Mouse (Mus musculus) activated CD4-positive, CD25-positive, alpha-beta regulatory T cell, adult 4 months (primary cell): ENCODE results near the gene Osbp. TPM values are rescaled to one million over a fixed set of nuclear protein-coding genes. Genes with fewer than 3 reads are reported as not detected.
A peak's percentile ranks its signal among the peaks of the same experiment; 100 is the strongest.
"Not testable (repeated sequence)": the region's sequence is repeated elsewhere in the genome, so short reads cannot be mapped to it uniquely, and the experiment has no call there.

Experiments
- ATAC-seq: one replicate; pipeline ENCODE4 v1.8.0; 2017
- polyA plus RNA-seq, 2 experiments: library from polyadenylated mRNA; unstranded; fragments of 100-300 nt; shearing (Covaris generic); gene quantifications; one replicate each; pipeline ENCODE4 v1.2.1; 2017

Gene Osbp
- polyA plus RNA-seq = 1 to 10 TPM; 6.7 to 7.3 TPM

DNA sequence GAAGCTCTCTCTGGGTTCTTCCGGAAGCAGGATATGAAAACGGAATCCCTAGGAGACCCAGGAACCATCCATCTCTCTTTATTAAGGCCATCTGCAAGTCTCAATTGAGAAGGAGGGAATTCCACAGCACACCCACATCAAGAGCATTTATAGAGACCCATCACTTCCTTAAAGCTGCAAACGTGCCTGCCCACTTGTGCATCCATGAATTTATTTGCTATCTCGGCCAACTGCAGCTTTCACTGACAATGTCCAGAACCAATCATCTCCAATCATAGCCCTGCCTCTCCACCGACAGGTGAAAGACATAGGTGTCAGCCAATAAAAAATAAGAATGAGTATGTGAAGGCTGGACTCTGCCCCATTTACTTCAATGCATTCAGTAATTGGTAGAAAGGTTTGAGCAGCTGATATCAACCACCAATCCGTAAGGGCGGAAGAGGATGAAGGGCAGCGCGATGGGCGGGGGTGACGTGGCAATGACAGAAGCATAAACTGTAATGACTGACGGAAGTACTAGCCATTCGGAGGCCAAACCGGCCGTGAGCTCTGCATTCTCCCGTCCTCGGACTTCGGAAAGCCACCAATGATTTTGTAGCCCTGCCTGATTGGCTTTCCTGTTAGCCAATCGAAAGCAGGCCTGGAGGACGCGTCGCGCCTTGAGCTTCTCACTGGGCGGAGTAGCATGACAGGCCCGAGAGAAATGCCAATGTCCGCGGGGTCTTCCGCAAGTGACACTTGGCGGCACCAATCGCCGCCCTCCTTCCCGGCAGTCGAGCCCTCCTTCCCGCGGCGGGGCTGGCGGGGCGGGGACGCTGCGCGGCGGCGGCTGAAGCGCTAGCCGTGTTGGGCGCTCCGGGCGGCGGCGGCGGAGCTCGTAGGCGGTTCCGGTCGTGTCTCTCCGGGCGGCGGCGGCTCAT, at the start of gene Osbp:
TSS of gene Osbp (plus strand) at position 919 of the 920 bp plus-strand sequence.
- peak; percentile 88 for ATAC-seq

DNA sequence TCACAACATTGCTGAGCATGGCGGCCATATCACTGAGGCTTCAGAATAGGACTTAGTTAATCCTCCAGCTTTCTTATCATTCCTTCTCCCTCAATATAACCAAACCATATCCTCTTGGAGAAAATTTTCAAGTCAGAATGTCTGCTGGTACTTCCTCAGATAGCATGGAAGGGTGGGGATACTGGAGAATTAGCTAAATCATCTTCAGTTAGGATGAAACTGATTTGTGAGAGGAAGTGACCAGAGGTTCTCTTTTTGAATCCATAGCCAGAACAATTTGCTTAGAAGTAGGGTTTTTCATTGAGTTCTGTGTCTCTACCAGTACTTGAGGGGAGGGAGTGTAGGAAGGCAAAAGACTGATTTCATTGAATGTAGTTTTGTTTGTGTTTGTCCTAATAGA, 43.7 kb upstream of the Osbp start:
- no peak for ATAC-seq

DNA sequence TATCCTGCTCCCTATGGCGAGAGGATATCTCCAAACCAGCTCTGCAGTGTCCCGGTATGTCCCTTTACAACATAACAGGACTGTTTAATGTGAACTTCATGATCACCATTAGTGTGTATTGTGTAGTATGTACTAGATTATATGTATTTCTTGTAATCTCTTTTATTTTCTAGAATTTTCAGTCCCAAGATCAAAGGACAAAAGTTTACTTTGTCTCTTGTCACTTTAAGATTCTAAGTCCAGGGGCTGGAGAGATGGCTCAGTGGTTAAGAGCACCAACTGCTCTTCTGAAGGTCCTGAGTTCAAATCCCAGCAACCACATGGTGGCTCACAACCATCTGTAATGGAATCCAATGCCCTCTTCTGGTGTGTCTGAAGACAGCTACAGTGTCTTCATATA, 43.2 kb upstream of the Osbp start:
- not testable (repeated sequence) for ATAC-seq

DNA sequence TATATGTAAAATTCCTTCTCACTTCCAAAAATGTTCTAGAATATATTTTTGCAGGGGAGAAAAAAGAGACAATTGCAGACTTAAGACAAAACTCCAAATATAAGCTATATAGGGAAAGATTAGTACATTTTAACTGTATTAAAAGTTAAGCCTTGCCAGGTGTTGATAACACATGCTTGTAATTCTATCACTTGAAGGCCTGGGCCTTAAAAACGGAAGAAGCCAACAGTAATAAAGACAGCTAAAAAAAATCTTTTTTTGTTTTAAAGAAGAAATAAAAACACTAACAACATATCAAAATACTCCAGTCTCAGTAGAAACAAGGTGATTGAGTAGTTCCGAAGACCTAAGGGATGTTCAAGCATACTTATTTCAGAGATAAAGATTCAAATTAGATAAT, 39.4 kb upstream of the Osbp start:
- no peak for ATAC-seq

DNA sequence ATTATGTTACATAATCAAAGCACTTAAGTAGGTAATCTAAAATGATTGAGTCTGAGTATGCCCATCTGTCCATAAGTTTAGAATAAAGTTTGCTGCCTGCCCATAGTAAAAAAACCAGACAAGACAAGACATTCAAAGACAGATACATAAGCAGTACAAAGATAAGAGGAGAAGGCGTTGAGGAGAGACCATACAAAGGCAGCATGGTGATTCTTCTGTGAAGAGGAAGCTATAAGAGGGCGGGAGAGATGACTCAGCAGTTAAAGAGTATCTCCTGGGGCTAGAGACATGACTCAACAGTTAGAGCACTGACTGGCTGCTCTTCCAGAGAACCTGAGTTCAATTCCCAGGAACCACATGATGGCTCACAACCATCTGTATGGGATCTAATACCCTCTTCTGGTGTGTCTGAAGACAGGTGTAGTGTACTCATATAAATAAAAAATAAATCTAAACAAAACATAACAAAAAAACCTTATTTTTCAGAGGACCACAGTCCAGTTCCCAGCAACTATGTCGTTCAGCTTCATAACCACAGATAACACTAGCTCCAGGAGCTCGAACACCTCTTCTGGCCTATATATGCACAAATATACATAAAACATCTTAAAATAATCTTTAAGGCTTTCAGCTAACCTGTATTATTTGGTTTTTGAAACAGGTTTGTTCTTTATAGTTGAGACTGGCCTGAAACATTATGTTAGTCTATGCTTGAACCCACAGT, 37.6 kb upstream of the Osbp start:
- ATAC-seq = no peak

DNA sequence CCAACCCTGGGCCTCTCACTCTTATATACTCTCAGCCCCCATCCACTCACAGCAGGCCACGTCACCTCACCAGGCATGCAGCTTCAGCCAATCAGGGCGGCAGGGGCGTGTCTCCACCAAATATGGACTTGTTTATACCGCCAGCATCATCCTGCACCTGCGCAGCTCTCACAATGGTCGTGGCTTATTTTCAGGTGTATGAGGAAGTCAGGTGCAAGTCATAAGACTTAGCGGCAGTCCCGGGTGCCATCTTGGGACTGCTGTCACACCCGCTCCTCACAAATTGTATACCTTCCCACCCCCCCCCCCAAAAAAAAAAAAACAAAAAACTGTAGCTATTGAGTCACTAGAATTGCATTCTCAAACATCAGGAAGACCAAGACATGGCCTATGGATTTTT, 19.3 kb upstream of the Osbp start:
- ATAC-seq = not testable (repeated sequence)

DNA sequence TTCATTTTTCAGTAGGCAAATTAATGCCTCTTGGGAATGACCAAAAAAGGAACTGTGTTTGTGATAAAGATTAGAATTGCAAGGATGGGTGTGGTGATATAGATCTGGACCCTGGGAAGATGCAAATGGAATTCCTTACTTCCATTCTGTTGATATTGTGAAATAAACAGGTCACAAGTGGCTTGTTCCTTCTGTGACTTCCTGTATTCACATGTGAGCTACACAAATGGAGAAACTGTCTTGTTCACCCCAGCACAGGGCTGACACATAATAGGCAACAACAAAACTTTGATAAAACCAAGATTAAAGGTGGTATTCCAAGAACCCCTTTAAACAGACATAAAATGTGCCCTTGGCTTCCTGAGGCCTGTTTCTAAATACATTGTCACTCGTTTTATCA, 15.9 kb upstream of the Osbp start:
- no peak for ATAC-seq

DNA sequence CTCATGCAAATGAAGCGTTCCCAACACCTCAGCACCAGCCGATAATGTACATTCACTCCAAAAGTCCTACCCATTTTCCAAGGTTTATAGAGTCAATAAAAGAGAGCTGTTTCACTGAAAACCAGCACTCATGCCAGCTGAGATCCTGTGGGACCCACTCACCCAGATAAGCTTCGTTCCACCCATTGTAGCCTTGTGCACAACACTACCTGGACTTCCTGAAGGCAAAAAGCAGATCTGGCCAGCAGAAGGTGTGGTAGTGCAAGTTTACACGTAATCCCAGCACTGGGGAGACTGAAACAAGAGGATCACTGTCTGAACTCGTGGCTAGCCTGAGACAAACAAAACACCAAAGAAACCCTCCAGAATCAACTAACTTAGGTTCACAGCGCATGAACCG, 15.0 kb upstream of the Osbp start:
- ATAC-seq = no peak

DNA sequence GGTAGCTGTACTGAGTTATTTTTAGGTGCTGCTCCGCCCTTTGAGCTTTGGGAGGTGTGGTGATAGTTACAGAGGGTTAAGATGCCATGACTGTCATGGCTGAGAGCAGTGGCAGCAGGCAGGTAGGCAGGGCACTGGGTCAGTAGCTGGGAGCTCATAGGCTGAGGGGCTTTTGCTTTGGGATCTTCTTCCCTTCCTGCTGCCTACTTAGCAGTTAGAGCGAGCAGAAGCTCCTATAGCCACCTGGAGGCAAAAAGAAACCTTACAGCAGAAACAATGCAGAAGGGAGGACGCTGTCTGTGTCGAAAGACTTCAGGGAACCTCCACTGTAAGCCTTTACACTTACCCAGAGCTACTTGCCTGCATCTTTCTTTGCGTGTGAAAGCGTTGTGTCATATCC, 11.5 kb upstream of the Osbp start:
- no peak for ATAC-seq

DNA sequence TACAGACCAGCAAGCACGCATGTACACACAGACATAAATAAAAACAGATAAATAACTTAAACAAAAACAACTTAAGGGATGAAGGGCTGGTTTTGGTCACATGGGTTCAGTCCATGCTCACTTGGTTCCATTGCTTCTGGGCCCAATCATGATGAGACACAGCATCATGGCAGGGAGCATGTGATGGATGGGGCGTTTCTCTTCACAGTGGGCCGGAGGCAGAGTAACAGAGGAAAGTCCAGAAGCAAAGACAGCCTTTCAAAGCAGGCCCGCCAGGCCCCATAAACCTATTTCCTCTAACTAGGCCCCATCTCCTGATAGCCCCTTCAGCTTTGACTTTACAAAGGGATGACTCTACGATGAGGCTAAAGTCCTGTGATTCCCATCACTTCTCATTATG, 9.1 kb upstream of the Osbp start:
- ATAC-seq = no peak

DNA sequence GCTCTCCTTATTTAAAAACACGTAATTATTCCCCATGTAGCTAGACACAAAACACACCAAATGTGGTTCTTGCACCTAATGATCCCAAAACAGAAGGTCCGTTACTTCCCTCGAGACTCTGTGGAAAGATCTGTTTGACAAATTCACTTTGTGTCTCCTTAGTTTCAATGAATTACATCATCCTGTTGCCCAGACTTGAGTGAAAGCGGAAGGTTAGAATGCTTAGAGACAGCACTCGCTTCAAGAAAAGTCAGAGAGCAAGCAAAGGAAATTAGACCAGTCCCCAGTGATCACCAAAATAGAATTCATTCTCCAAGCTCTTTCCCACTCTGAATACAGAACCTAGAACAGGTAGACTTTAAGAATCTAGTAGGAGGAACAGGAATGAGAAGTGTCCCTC, 8.3 kb upstream of the Osbp start:
- no peak for ATAC-seq

DNA sequence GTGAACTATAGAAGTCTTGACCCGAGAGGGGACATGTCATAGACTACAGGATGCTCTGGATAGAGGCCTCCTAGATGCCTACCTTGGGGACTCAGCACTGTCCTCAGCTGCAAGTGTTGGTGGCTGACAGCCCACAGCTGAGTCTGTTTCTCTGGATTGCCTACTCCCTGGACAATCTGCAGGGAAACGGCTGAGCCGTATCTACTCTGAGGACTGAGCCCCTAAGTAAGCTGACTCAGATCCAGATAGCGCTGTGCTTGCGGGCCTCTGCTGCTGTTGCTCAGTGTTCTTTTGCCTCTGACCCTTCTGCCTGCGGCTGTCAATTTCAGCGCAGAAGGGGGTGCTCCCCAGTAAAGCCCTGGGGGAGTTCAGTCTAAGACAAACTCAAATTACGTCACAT, 7.9 kb upstream of the Osbp start:
- no peak for ATAC-seq

DNA sequence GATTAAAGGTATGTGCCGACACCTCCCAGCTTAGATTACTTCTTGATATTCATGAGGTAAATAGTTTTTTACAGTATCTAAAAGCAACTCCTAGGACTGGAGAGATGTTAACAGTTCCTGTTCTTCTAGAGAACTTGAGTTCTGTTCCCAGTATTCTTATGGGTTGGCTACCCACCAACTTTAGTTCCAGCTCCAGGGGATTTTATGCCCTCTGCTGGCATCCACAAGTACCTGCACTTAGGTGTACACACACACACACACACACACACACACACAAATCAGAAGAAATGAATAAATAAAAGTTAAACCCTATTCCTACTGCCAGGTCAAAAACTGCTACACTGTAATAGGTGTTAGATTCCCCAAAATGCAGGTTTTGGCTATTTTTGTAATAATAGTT, 1.5 kb upstream of the Osbp start:
- no peak for ATAC-seq

DNA sequence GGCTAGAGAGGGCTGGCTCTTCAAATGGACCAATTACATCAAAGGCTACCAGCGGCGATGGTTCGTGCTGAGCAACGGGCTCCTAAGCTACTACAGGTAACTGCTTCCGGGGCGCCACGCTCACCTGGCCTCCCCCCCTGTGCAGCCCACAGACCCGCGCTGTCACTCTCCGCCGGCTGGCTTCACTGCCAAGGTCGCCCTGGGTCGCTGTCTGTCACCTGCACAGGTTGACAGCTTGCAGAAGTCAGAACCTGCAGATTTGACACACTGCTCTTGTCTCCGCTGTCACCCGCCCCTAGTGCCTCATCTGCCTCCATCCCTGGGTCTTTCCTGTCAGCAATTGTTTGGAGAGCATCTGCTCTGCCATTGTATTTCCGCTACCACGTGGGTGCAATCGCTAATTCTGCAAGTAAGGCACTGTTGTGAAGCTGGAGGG, 478 bp downstream of the Osbp start:
- no peak for ATAC-seq

DNA sequence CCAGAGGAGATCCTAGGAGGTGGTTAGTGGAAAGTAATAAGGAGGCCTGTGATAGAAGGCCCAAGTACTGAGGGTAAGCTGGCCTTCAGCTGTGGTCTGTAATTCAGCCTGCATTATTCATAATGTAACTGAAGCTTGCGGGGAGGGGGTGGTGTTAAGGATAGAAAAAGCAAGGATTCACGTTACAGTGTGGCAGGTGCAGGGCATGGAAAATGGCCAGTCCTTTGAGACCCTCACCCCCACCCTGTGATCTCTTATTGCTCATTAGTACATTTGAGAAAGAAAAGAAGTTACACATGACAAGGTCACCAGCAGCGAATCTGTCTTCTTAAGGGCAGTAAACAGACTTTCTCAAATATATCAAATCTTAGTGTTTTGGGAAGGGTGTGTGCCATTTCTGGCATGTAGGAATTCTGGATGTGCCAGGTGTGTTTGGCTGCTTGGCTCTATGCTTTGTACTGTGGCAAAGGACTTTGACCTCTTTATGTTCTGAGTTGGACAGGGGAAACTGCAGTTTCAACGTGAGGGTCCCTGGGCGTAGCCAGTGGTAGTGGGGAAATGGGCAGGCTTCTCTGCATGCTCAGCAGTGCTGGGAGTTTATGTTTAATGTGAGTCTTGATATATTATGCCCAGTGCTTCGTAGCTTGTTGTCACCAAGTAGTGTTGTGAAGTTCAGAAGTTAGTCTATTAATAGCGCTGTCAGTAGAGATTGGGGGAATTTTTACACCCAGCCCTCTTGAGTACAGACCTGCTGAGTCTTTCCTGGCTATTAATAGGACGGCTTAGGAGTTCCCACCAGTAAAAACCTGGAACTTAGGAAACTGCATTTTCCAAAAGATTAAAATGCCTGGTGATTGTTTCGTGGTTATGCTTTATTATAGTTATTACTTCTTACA, 3.7 kb downstream of the Osbp start:
- no peak for ATAC-seq

DNA sequence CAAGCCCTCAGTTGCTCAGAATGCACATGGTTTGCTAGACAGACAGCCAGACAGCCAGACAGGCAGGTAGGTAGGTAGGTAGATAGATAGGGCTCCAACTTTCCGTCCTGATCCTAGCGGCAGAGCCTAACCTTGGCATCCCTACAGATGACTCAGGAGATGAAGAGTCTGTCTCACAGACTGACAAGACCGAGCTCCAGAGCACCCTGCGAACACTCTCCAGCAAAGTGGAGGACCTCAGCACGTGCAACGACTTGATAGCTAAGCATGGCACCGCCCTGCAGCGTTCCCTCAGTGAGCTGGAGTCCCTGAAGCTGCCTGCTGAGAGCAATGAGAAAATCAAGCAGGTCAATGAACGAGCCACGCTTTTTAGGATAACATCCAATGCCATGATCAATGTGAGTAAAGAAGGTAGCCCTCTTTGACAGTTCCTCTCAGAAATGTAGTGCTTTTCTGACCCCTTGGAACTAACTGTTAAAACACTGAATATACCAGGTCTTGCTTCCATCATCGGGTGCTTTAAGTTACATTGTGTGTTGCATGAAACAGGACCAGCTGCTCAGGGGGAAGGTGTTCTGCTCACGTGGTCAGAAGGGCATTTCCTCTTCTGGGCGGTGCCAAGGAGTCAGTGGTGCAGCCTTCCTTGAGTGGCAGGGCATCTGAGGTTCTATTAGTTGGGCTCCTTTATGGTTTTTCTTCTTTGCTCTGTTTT, 7.9 kb downstream of the Osbp start:
- ATAC-seq = no peak

DNA sequence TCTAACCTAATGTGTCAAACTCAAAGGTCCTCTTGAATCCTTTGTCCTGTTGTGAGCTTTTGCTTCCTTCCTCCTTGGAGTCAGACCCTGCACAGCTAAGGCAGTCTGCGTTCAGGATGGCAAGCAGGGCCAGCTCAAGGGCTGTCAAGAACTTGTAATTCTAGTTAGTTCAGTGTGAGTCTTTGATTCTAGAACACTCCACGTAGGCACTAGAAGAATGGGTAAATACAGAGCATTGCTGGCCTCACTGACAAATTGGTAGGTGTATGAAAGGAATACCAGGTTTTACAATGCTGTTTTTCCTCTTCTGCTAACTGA, 8.4 kb downstream of the Osbp start:
- no peak for ATAC-seq

DNA sequence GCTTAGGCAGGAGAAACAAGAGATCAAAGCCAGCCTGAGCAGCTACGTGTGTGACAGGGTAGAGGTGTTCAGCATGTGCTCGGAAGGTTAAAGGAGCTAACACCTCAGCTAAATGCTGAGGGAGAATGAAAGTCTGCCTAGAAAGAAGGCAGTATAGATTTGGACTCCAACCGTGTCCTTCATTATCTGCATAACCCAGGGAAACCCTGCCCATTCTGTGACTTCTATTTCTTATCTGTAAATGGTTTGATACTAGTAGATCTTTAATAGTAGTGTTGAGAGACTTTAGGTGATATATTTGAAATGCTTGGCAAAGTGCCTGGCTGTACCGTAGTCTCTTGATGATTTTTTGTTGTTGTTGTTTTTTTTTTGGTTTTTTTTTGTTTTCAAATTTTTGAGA, 9.9 kb downstream of the Osbp start:
- ATAC-seq = no peak

DNA sequence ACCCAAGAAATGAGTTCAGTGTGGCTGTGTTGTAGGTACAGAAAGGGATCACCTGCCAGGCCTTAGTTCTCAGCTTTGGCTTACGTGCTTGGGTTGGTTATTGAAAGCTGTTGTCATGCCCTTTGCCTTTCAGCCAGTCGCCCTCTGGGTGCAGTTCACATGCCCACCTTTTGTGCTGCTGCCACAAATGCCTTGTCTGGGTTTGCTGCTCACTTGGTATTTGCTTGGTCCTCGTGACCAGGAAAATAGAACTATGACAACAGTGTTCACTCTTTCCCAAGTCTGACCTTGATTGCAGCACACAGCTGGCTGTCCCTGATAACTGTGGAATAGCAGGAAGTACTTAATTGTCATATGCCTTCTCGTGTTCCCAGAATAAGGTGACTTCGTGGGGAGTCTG, 11.6 kb downstream of the Osbp start:
- ATAC-seq = no peak

DNA sequence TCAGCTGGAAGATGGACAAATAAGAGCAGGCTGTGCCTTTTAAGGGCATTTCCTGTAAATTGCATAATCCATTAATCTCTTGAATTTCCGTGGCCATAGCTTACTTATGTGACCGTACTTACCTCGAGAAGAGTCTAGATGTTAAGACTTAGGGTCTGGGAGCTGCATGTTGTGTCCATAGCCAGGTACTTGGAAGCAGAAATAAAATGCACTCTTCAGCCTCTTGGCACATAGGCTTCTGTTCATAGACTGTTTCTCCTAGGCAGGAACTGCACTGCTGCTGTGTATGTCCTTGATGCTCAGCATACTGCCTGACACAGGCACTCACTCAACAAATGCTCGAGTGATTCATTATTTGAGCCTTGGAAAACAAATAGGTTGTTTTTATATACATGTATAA, 14.7 kb downstream of the Osbp start:
- no peak for ATAC-seq

DNA sequence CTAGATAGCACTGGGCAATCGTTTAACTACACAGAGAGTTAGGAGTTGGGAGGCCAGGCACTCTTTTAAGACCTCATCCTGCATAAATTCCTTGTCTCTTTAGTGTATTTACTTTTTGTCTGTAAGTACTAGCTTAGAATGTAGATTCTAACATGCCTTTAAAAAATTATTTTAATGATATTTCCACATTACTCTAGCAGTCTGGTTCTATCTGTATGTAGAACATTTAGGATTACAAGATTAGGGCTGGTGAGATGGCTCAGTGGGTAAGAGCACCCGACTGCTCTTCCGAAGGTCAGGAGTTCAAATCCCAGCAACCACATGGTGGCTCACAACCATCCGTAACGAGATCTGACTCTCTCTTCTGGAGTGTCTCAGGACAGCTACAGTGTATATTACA, 18.9 kb downstream of the Osbp start:
- ATAC-seq = not testable (repeated sequence)

DNA sequence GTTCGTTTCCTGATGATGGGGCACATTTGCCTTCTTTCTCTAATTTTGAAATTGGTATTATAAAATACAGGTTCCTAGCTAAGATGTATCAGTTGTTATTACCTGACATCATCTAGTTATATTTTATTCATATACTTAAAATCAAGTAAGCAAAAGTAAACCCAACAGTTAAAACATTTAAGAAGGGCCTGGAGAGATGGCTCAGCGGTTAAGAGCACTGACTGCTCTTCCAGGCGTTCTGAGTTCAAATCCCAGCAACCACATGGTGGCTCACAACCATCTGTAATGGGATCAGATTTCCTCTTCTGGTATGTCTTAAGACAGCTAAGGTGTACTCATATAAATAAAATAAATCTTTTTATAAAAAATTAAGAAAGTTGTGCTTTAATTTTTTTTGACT, 22.1 kb downstream of the Osbp start:
- no peak for ATAC-seq

DNA sequence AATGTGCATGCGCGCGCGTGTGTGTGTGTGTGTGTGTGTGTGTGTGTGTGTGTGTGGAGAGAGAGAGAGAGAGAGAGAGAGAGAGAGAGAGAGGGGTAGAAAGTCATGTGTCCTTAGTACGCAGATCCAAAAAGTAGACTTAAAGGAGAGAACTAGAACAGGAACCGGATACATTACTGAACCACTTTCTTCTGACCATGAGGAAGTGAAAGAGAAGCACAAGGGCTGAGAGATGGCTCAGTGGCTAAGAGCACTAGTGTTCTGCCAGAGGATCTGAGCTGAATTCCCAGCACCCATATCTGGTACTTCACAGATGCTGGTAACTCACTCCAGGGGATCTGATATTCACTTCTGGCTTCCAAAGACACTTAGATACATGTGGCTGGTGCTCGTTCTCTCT, 23.6 kb downstream of the Osbp start:
- no peak for ATAC-seq
